Mouse (Mus musculus): ENCODE measurements around the gene Bcas3.

DNA sequence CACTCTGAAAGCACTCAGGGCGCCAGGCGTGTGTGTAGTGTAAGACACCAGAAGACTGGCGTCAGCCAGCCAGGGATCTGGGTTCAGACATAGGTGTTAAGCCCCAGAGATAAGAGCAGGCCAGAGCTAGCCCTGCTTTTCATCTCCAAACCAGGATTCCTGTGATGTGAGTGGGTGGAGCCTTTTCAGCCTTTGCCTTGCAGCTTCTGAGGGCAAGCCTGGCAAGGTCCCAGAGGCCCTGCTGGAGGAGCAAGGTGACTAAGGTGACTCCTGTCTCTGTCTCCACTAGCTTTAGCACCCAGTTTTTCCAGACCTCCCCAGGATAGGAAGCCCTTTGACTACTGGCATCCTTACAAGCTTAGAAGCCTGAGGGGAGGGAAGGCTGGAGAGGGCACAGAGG lies 465.4 kb downstream of the Bcas3 start:
- TF ChIP-seq POLR2A (IDR thresholded peaks at IDR 0.05; ENCODE audit: low read depth, low read length) (no peak), CTCF (IDR thresholded peaks at IDR 0.05; ENCODE audit: borderline replicate concordance, insufficient read depth, low read length) (no peak)
